Mouse (Mus musculus): ENCODE data around the gene Txnrd3. TPM values are rescaled to one million over a fixed set of nuclear protein-coding genes. Genes with fewer than 3 reads are reported as not detected.

Txnrd3 gene
- polyA plus RNA-seq, 1 experiment from 2014 or later: 15.4 TPM

- Histone ChIP-seq H3K4me1 (ENCODE audit: control insufficient read depth in 2 of 2, insufficient read depth in 2 of 2, low read length in 2 of 2) (no peaks in the 10 kb centered on the region), H3K27me3 (ENCODE audit: control insufficient read depth, insufficient read depth, low read length) (no peaks in the 10 kb centered on the region), H3K9me3 (ENCODE audit: control insufficient read depth, low read length) (0 out of 2 replicates have a peak, but pooled peaks cover 3% of the 10 kb centered on the region), H3K4me3 (ENCODE audit: control insufficient read depth in 1 of 2, insufficient read depth in 1 of 2, low read depth in 1 of 2, low read length in 2 of 2) (no peak overlapping the region), H3K27ac (replicated peaks in 1 of 2; ENCODE audit: control insufficient read depth in 1 of 2, insufficient read depth in 1 of 2, low read depth in 2 of 2, low read length in 2 of 2) (no peak overlapping the region), H3K4me2 (ENCODE audit: low read length) (no peak overlapping the region), H3K36me3 (ENCODE audit: control insufficient read depth, insufficient read depth, low read length) (no peaks in the 10 kb centered on the region), H3K9ac (ENCODE audit: low read length) (no peak overlapping the region)
- no peak for ATAC-seq (ENCODE audit: insufficient number of reproducible peaks, insufficient read depth, low FRiP score, low read depth)
- WGBS: 8% methylated on average over 8 of the region's 8 CpGs
These were observed 36.4 kb downstream of the Txnrd3 start for GRCm38 (mm10) chr6:89680155-89680554.

GRCm38 (mm10) chr6:89684231-89684630 lies 40.4 kb downstream of the Txnrd3 start:
- Histone ChIP-seq H3K4me3 (ENCODE audit: control insufficient read depth in 1 of 2, insufficient read depth in 1 of 2, low read depth in 1 of 2, low read length in 2 of 2) (no peak overlapping the region), H3K4me2 (ENCODE audit: low read length) (no peak overlapping the region), H3K27ac (replicated peaks in 1 of 2; ENCODE audit: control insufficient read depth in 1 of 2, insufficient read depth in 1 of 2, low read depth in 2 of 2, low read length in 2 of 2) (no peak overlapping the region), H3K9ac (ENCODE audit: low read length) (no peak overlapping the region), H3K36me3 (ENCODE audit: control insufficient read depth, insufficient read depth, low read length) (no peaks in the 10 kb centered on the region), H3K4me1 (ENCODE audit: control insufficient read depth in 2 of 2, insufficient read depth in 2 of 2, low read length in 2 of 2) (no peaks in the 10 kb centered on the region), H3K9me3 (ENCODE audit: control insufficient read depth, low read length) (no peaks in the 10 kb centered on the region), H3K27me3 (ENCODE audit: control insufficient read depth, insufficient read depth, low read length) (no peaks in the 10 kb centered on the region)
- ATAC-seq (ENCODE audit: insufficient number of reproducible peaks, insufficient read depth, low FRiP score, low read depth): no peak
- WGBS: 64% methylated on average over 1 of the region's 1 CpGs

GRCm38 (mm10) chr6:89687100-89687499 lies 43.3 kb downstream of the Txnrd3 start:
- Histone ChIP-seq H3K36me3 (ENCODE audit: control insufficient read depth, insufficient read depth, low read length) (no peaks in the 10 kb centered on the region), H3K4me3 (ENCODE audit: control insufficient read depth in 1 of 2, insufficient read depth in 1 of 2, low read depth in 1 of 2, low read length in 2 of 2) (no peak overlapping the region), H3K4me1 (ENCODE audit: control insufficient read depth in 2 of 2, insufficient read depth in 2 of 2, low read length in 2 of 2) (no peaks in the 10 kb centered on the region), H3K4me2 (ENCODE audit: low read length) (no peak overlapping the region), H3K27me3 (ENCODE audit: control insufficient read depth, insufficient read depth, low read length) (no peaks in the 10 kb centered on the region), H3K9ac (ENCODE audit: low read length) (no peak overlapping the region), H3K27ac (replicated peaks in 1 of 2; ENCODE audit: control insufficient read depth in 1 of 2, insufficient read depth in 1 of 2, low read depth in 2 of 2, low read length in 2 of 2) (no peak overlapping the region), H3K9me3 (ENCODE audit: control insufficient read depth, low read length) (no peaks in the 10 kb centered on the region)
- WGBS: 64% methylated on average over 1 of the region's 1 CpGs
- ATAC-seq (ENCODE audit: insufficient number of reproducible peaks, insufficient read depth, low FRiP score, low read depth): no peak

GRCm38 (mm10) chr6:89706624-89707023 lies 62.8 kb downstream of the Txnrd3 start:
- 84% methylated on average over 2 of the region's 2 CpGs for WGBS
- no peak overlapping the region for H3K4me3 ChIP-seq (ENCODE audit: control insufficient read depth in 1 of 2, insufficient read depth in 1 of 2, low read depth in 1 of 2, low read length in 2 of 2)
- ATAC-seq (ENCODE audit: insufficient number of reproducible peaks, insufficient read depth, low FRiP score, low read depth): no peak
- H3K4me1 ChIP-seq (ENCODE audit: control insufficient read depth in 2 of 2, insufficient read depth in 2 of 2, low read length in 2 of 2): no peaks in the 10 kb centered on the region
- peaks cover 4% of the 10 kb centered on the region; the same call in 1 of the 2 replicates for H3K9me3 ChIP-seq (ENCODE audit: control insufficient read depth, low read length)
- H3K27ac ChIP-seq (replicated peaks in 1 of 2; ENCODE audit: control insufficient read depth in 1 of 2, insufficient read depth in 1 of 2, low read depth in 2 of 2, low read length in 2 of 2): no peak overlapping the region
- H3K27me3 ChIP-seq (ENCODE audit: control insufficient read depth, insufficient read depth, low read length): no peaks in the 10 kb centered on the region
- no peak overlapping the region for H3K4me2 ChIP-seq (ENCODE audit: low read length)
- H3K9ac ChIP-seq (ENCODE audit: low read length): no peak overlapping the region
- no peaks in the 10 kb centered on the region for H3K36me3 ChIP-seq (ENCODE audit: control insufficient read depth, insufficient read depth, low read length)

DNA sequence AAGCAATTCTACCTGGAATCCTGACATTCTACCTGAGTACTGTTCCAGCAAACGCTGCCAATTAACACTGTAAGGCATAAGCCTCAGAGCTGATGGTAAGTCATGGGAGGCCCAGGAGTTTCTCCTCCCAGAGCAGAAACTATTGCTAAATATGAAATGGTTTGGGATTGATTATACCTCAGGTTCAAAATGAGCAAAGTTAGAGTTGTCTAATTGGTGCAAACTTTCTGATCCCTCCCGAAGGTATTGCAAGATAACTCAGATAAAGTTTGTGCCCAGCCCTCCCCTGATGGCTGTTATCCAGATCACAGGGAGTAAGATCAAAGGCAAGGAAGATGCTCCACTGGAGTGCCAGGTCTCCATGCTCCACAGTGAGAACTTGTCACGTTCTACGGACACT lies 63.5 kb downstream of the Txnrd3 start, which contains the start of gene Vmn1r40:
Gene Vmn1r40 (plus strand): TSS at position 301 of the 400 bp plus-strand sequence.
- ATAC-seq (ENCODE audit: insufficient number of reproducible peaks, insufficient read depth, low FRiP score, low read depth): no peak
- Histone ChIP-seq H3K36me3 (ENCODE audit: control insufficient read depth, insufficient read depth, low read length) (no peaks in the 10 kb centered on the region), H3K4me1 (ENCODE audit: control insufficient read depth in 2 of 2, insufficient read depth in 2 of 2, low read length in 2 of 2) (no peaks in the 10 kb centered on the region), H3K9ac (ENCODE audit: low read length) (no peak within 1 kb of the TSS), H3K4me3 (ENCODE audit: control insufficient read depth in 1 of 2, insufficient read depth in 1 of 2, low read depth in 1 of 2, low read length in 2 of 2) (no peak within 1 kb of the TSS), H3K27me3 (ENCODE audit: control insufficient read depth, insufficient read depth, low read length) (no peaks in the 10 kb centered on the region), H3K9me3 (ENCODE audit: control insufficient read depth, low read length) (peaks cover 4% of the 10 kb centered on the region; the same call in 1 of the 2 replicates), H3K4me2 (ENCODE audit: low read length) (no peak within 1 kb of the TSS), H3K27ac (replicated peaks in 1 of 2; ENCODE audit: control insufficient read depth in 1 of 2, insufficient read depth in 1 of 2, low read depth in 2 of 2, low read length in 2 of 2) (no peak within 1 kb of the TSS)
- 71% methylated on average over 4 of the region's 4 CpGs for WGBS

- Histone ChIP-seq H3K9me3 (ENCODE audit: control insufficient read depth, low read length) (no peaks in the 10 kb centered on the region), H3K27me3 (ENCODE audit: control insufficient read depth, insufficient read depth, low read length) (no peaks in the 10 kb centered on the region), H3K9ac (ENCODE audit: low read length) (no peak overlapping the region), H3K4me2 (ENCODE audit: low read length) (no peak overlapping the region), H3K27ac (replicated peaks in 1 of 2; ENCODE audit: control insufficient read depth in 1 of 2, insufficient read depth in 1 of 2, low read depth in 2 of 2, low read length in 2 of 2) (no peak overlapping the region), H3K4me3 (ENCODE audit: control insufficient read depth in 1 of 2, insufficient read depth in 1 of 2, low read depth in 1 of 2, low read length in 2 of 2) (no peak overlapping the region), H3K36me3 (ENCODE audit: control insufficient read depth, insufficient read depth, low read length) (no peaks in the 10 kb centered on the region), H3K4me1 (ENCODE audit: control insufficient read depth in 2 of 2, insufficient read depth in 2 of 2, low read length in 2 of 2) (no peaks in the 10 kb centered on the region)
- no peak for ATAC-seq (ENCODE audit: insufficient number of reproducible peaks, insufficient read depth, low FRiP score, low read depth)
These were observed 74.3 kb downstream of the Txnrd3 start for GRCm38 (mm10) chr6:89718051-89718450.

Other genes starting within 250 kb of the Txnrd3 start
- gene Chchd6, start 48.3 kb upstream of the Txnrd3 start, polyA plus RNA-seq (2014; fragmentation: Nextera tagmentation; extraction: Ambion mirVana): 56.1 and 56.5 TPM in 2 replicates
- not detected in 2 replicates for gene Vmn1r40, start 63.6 kb downstream of the Txnrd3 start, polyA plus RNA-seq (2014; fragmentation: Nextera tagmentation; extraction: Ambion mirVana)
- gene Vmn1r41, start 96.8 kb downstream of the Txnrd3 start, polyA plus RNA-seq (2014; fragmentation: Nextera tagmentation; extraction: Ambion mirVana): not detected in 2 replicates
- not detected in 2 replicates for gene Vmn1r42, start 232.4 kb downstream of the Txnrd3 start, polyA plus RNA-seq (2014; fragmentation: Nextera tagmentation; extraction: Ambion mirVana)
- not detected in 2 replicates for gene Vmn1r43, start 232.4 kb downstream of the Txnrd3 start, polyA plus RNA-seq (2014; fragmentation: Nextera tagmentation; extraction: Ambion mirVana)
- not detected in 2 replicates for gene Vmn1r44, start 239.7 kb downstream of the Txnrd3 start, polyA plus RNA-seq (2014; fragmentation: Nextera tagmentation; extraction: Ambion mirVana)

All from heart, embryonic 14.5 days (tissue).